ENCODE assay signal across 9 mouse cellular contexts in genomic region chr13:23593051-23593770, GRCm38 (mm10). TPM values are rescaled to one million over a fixed set of nuclear protein-coding genes. Genes with fewer than 3 reads are reported as not detected.
DNase-seq lines count a peak whose midpoint lies in the region; ATAC-seq and TF ChIP-seq lines count a peak whose summit lies in the region.
"Had no signal": no experiment of that assay in that cellular context is flagged by ENCODE, and none has a peak within 500 bp of the region (broad histone marks: within the 10 kb centered on the region; RNA-seq: fewer than 3 reads in every experiment).

No protein-coding gene starts in this region.

- H3K36me3 ChIP-seq in kidney, adult 2 months (ENCODE audit: control insufficient read depth, insufficient read depth, low read length) = no peaks in the 10 kb centered on the region

- peak overlapping the region; percentile 1; the same call in 1 of the 2 replicates for H3K27ac ChIP-seq in kidney, adult 2 months (ENCODE audit: insufficient read depth, low read depth, low read length)
- no peak overlapping the region for H3K27ac ChIP-seq in cerebellum, adult 2 months (ENCODE audit: insufficient read depth, low read length)

- ATAC-seq in common myeloid progenitor, adult 5-6 weeks (replicated peaks; ENCODE audit: low read depth, poor library complexity, severe bottlenecking) = peak; percentile 55

- TF ChIP-seq POLR2A in kidney, adult 2 months (IDR thresholded peaks at IDR 0.05; ENCODE audit: low read depth, low read length) = no peak
- no peak for TF ChIP-seq POLR2A in cerebellum, adult 2 months (IDR thresholded peaks at IDR 0.05; ENCODE audit: borderline replicate concordance, insufficient read depth, low read length)

- H3K4me3 ChIP-seq in kidney, adult 2 months (ENCODE audit: insufficient read depth, low read depth, low read length) = no peak overlapping the region
- no peak overlapping the region for H3K4me3 ChIP-seq in cerebellum, adult 2 months (replicated peaks; ENCODE audit: insufficient read depth, low read depth, low read length)

- TF ChIP-seq CTCF in kidney, adult 2 months (conservative IDR thresholded peaks at IDR 0.05; ENCODE audit: insufficient read depth, insufficient read length, low read depth, low read length) = no peak
- no peak for TF ChIP-seq CTCF in cerebellum, adult 2 months (IDR thresholded peaks at IDR 0.05; ENCODE audit: borderline replicate concordance, insufficient read depth, low read depth, low read length)

- DNase-seq in kidney, adult 2 months = peak; percentile 80
- DNase-seq in kidney, adult 11 months = no peak
- DNase-seq in kidney, postnatal 14 days = peak; percentile 42
- DNase-seq in lung, postnatal 36 days = peak; percentile 49
- DNase-seq in cerebellum, adult 2 months = no peak
- no peak for DNase-seq in adrenal gland, postnatal 10 days
- no peak for DNase-seq in frontal cortex, postnatal 36 days (ENCODE audit: low spot score in 2 of 2)

- peaks cover 2% of the 10 kb centered on the region; the same call in 1 of the 2 replicates for H3K4me1 ChIP-seq in kidney, adult 2 months (ENCODE audit: control insufficient read depth, insufficient read depth, low read length)
- H3K4me1 ChIP-seq in cerebellum, adult 2 months (ENCODE audit: control insufficient read depth, insufficient read depth, low read length) = peaks cover 2% of the 10 kb centered on the region; the same call in 1 of the 2 replicates

- no peaks in the 10 kb centered on the region for H3K27me3 ChIP-seq in kidney, adult 2 months (replicated peaks; ENCODE audit: control insufficient read depth, insufficient read depth, low read length)
- no peaks in the 10 kb centered on the region for H3K27me3 ChIP-seq in cerebellum, adult 2 months (ENCODE audit: control insufficient read depth, insufficient read depth, low read length)

- 43% methylated on average over 5 of the region's 5 CpGs for WGBS in kidney, adult 2 months
- WGBS in cerebellum, adult 2 months = 65% methylated on average over 5 of the region's 5 CpGs

RNA-seq across cellular contexts. Expression of gene Hist1h4d, which starts 11.8 kb away (rescaled TPM):
- 3.7 and 5.4 TPM in 2 replicates for polyA plus RNA-seq in kidney, adult 2 months (2012; rRNA removed)
- 1,514 and 1,667 TPM in 2 replicates for total RNA-seq in common myeloid progenitor, adult 5-6 weeks (2017)
- 5.8 and 8.0 TPM in 2 replicates for polyA plus RNA-seq in cerebellum, adult 2 months (2012; rRNA removed)
- total RNA-seq in adrenal gland, postnatal 10 days (2021) = 100 to 1,000 TPM; 294 to 310 TPM

RNA-seq across cellular contexts. Expression of gene Hist1h3d, which starts 17.6 kb away (rescaled TPM):
- 0.68 and 0.88 TPM in 2 replicates for polyA plus RNA-seq in kidney, adult 2 months (2012; rRNA removed)
- total RNA-seq in common myeloid progenitor, adult 5-6 weeks (2017) = 98.2 and 137 TPM in 2 replicates
- 2.0 and 2.8 TPM in 2 replicates for polyA plus RNA-seq in cerebellum, adult 2 months (2012; rRNA removed)
- 10 to 100 TPM; 38.0 to 43.5 TPM for total RNA-seq in adrenal gland, postnatal 10 days (2021)

RNA-seq across cellular contexts. Expression of gene Hist1h2ad, which starts 19.0 kb away (rescaled TPM):
- not detected in 2 replicates for polyA plus RNA-seq in kidney, adult 2 months (2012; rRNA removed)
- total RNA-seq in common myeloid progenitor, adult 5-6 weeks (2017) = 127 and 293 TPM in 2 replicates
- polyA plus RNA-seq in cerebellum, adult 2 months (2012; rRNA removed) = 1.2 and 1.9 TPM in 2 replicates
- total RNA-seq in adrenal gland, postnatal 10 days (2021) = 10 to 100 TPM; 47.4 to 49.2 TPM

RNA-seq across cellular contexts. Expression of gene Hist1h2bf, which starts 19.2 kb away (rescaled TPM):
- 0.30 and 0.99 TPM in 2 replicates for polyA plus RNA-seq in kidney, adult 2 months (2012; rRNA removed)
- 558 and 569 TPM in 2 replicates for total RNA-seq in common myeloid progenitor, adult 5-6 weeks (2017)
- polyA plus RNA-seq in cerebellum, adult 2 months (2012; rRNA removed) = 0.65 and 0.98 TPM in 2 replicates
- total RNA-seq in adrenal gland, postnatal 10 days (2021) = 100 to 1,000 TPM; 168 to 215 TPM
- polyA plus RNA-seq: neural tube, embryonic 14.5 days had no signal

RNA-seq across cellular contexts. Expression of gene Hist1h2bg, which starts 22.0 kb away (rescaled TPM):
- 3.1 and 4.6 TPM in 2 replicates for polyA plus RNA-seq in kidney, adult 2 months (2012; rRNA removed)
- 1,313 and 1,586 TPM in 2 replicates for total RNA-seq in common myeloid progenitor, adult 5-6 weeks (2017)
- 7.3 and 9.3 TPM in 2 replicates for polyA plus RNA-seq in cerebellum, adult 2 months (2012; rRNA removed)
- total RNA-seq in adrenal gland, postnatal 10 days (2021) = 100 to 1,000 TPM; 395 to 462 TPM

Comparison
In these comparisons a context has a peak if more than half of its experiments do, and no peak if none do; other contexts are left out.
1. DNase-seq: peak in kidney, adult 2 months (single experiment), kidney, postnatal 14 days (single experiment) and lung, postnatal 36 days (single experiment); none in kidney, adult 11 months (single experiment), cerebellum, adult 2 months (0 of 2), adrenal gland, postnatal 10 days (single experiment) and frontal cortex, postnatal 36 days (0 of 2).